Comparison of ENCODE assay signal across 25 mouse cellular contexts in genomic region chr5:136636476-136636875, GRCm38 (mm10). TPM values are rescaled to one million over a fixed set of nuclear protein-coding genes. Genes with fewer than 3 reads are reported as not detected.
"Had no signal": no experiment of that assay in that cellular context is flagged by ENCODE, and none has a peak within 500 bp of the region (broad histone marks: within the 10 kb centered on the region; RNA-seq: fewer than 3 reads in every experiment).

No protein-coding gene starts in this region.

- DNase-seq: lung, adult 18-20 months; lung, embryonic 14.5 days; lung, postnatal 10 days; lung, postnatal 4 days; retina, postnatal 1 day; right cerebral cortex, adult 18-20 months; right cerebral cortex, postnatal 25 days; right cerebral cortex, postnatal 4 days; spleen, adult 18-20 months; thymus, adult 18-20 months; thymus, postnatal 14 days; thymus, postnatal 36 days had no signal

- H3K4me3 ChIP-seq: midbrain, embryonic 10.5 days; midbrain, embryonic 13.5 days; midbrain, embryonic 15.5 days; myocyte; neural tube, embryonic 12.5 days had no signal

- H3K4me2 ChIP-seq: lung, embryonic 14.5 days; midbrain, embryonic 13.5 days; midbrain, embryonic 15.5 days; neural tube, embryonic 12.5 days had no signal

- ATAC-seq: midbrain, embryonic 13.5 days; midbrain, embryonic 15.5 days had no signal

- H3K27me3 ChIP-seq: midbrain, embryonic 13.5 days; midbrain, embryonic 15.5 days; neural tube, embryonic 12.5 days had no signal

- H3K27ac ChIP-seq: liver, embryonic 14.5 days; midbrain, embryonic 10.5 days; midbrain, embryonic 13.5 days; midbrain, embryonic 15.5 days; neural tube, embryonic 12.5 days had no signal

- H3K36me3 ChIP-seq: midbrain, embryonic 10.5 days; midbrain, embryonic 13.5 days; midbrain, embryonic 15.5 days; neural tube, embryonic 12.5 days had no signal

- H3K9ac ChIP-seq: liver, embryonic 14.5 days; lung, embryonic 14.5 days; midbrain, embryonic 13.5 days; midbrain, embryonic 15.5 days; neural tube, embryonic 12.5 days had no signal

- H3K9me3 ChIP-seq: midbrain, embryonic 10.5 days; midbrain, embryonic 13.5 days; midbrain, embryonic 15.5 days; neural tube, embryonic 12.5 days had no signal

- H3K4me1 ChIP-seq: midbrain, embryonic 13.5 days; midbrain, embryonic 15.5 days; neural tube, embryonic 12.5 days had no signal

RNA-seq across cellular contexts. Expression of gene Myl10, which starts 56.5 kb away (rescaled TPM):
- total RNA-seq: megakaryocyte, adult 5-6 weeks; neutrophil, adult 5-6 weeks had no signal
- polyA plus RNA-seq: liver, embryonic 14.5 days; liver, embryonic 16.5 days; lung, embryonic 14.5 days; lung, embryonic 16.5 days; midbrain, embryonic 10.5 days; midbrain, embryonic 13.5 days; midbrain, embryonic 15.5 days; neural tube, embryonic 12.5 days; neural tube, embryonic 14.5 days; small intestine, adult 2 months; stomach, embryonic 14.5 days had no signal
